In the genomic region with DNA sequence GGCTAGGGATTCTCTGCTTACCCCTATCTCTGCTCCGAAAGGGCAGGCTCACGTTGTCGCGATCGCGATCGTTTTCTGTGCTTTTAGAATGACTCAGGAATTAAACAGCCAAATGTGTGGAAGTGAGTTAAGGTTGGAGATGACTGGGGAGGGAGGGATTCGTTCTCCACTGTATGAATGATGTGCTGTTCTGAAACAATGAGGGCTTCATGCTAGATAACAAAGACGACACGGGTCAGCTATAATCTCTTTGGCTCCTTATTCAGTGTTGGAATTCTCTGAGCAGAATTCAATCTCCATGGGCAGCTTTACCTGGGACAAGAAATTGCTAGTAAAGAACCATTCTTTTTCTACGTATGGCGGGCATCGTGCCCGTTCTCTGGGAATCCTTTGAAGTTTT, we compare ENCODE assay signal across 15 mouse cellular contexts. TPM values are rescaled to one million over a fixed set of nuclear protein-coding genes. Genes with fewer than 3 reads are reported as not detected.
A peak's percentile ranks its signal among the peaks of the same experiment; 100 is the strongest.
DNase-seq lines count a peak whose midpoint lies in the region; ATAC-seq and TF ChIP-seq lines count a peak whose summit lies in the region.
"Had no signal": no experiment of that assay in that cellular context is flagged by ENCODE, and none has a peak within 500 bp of the region (broad histone marks: within the 10 kb centered on the region; RNA-seq: fewer than 3 reads in every experiment).

No protein-coding gene starts in this region.

- 49% methylated on average over 14 of the region's 14 CpGs for WGBS in heart, embryonic 12.5 days
- WGBS in midbrain, embryonic 12.5 days = 37% methylated on average over 14 of the region's 14 CpGs
- WGBS in midbrain, postnatal 0 days = 27% methylated on average over 14 of the region's 14 CpGs
- 37% methylated on average over 14 of the region's 14 CpGs for WGBS in hindbrain, embryonic 16.5 days

- DNase-seq in heart, adult 9 months (ENCODE audit: low spot score in 2 of 2) = no peak
- no peak for DNase-seq in midbrain, postnatal 0 days (ENCODE audit: low spot score)
- peak; percentile 31 for DNase-seq in telencephalon, adult 2 months (ENCODE audit: low read depth, low spot score)
- no peak for DNase-seq in urinary bladder, postnatal 36 days (ENCODE audit: low spot score in 2 of 2)
- DNase-seq: adrenal gland, adult 2 months; cerebellum, adult 2 months; gastrocnemius, postnatal 36 days; lung, adult 18-20 months; lung, postnatal 36 days; thymus, adult 18-20 months had no signal

- no peaks in the 10 kb centered on the region for H3K9me3 ChIP-seq in heart, embryonic 12.5 days (replicated peaks)
- no peaks in the 10 kb centered on the region for H3K9me3 ChIP-seq in midbrain, embryonic 12.5 days
- H3K9me3 ChIP-seq in midbrain, postnatal 0 days (ENCODE audit: low read length) = no peaks in the 10 kb centered on the region
- H3K9me3 ChIP-seq in hindbrain, embryonic 16.5 days (ENCODE audit: control insufficient read depth, low read length) = no peaks in the 10 kb centered on the region
- H3K9me3 ChIP-seq: embryonic facial prominence, embryonic 15.5 days had no signal

- no peak overlapping the region for H3K4me3 ChIP-seq in heart, embryonic 12.5 days
- H3K4me3 ChIP-seq in midbrain, embryonic 12.5 days = no peak overlapping the region
- no peak overlapping the region for H3K4me3 ChIP-seq in midbrain, postnatal 0 days (ENCODE audit: low read depth, low read length)
- H3K4me3 ChIP-seq in hindbrain, embryonic 16.5 days (ENCODE audit: low read length) = no peak overlapping the region
- H3K4me3 ChIP-seq: embryonic facial prominence, embryonic 15.5 days had no signal

- H3K4me2 ChIP-seq in heart, embryonic 12.5 days = 0 out of 2 replicates have a peak overlapping the region, but pooled peaks have one; percentile 3
- H3K4me2 ChIP-seq in midbrain, embryonic 12.5 days (replicated peaks) = peak overlapping the region; percentile 18
- no peak overlapping the region for H3K4me2 ChIP-seq in midbrain, postnatal 0 days (ENCODE audit: low read depth, low read length, poor library complexity, severe bottlenecking)
- peak overlapping the region; percentile 8 for H3K4me2 ChIP-seq in hindbrain, embryonic 16.5 days (ENCODE audit: low read length)
- H3K4me2 ChIP-seq: embryonic facial prominence, embryonic 15.5 days had no signal

- no peaks in the 10 kb centered on the region for H3K4me1 ChIP-seq in heart, embryonic 12.5 days (replicated peaks)
- peaks cover 7% of the 10 kb centered on the region; the same call in 1 of the 2 replicates for H3K4me1 ChIP-seq in midbrain, embryonic 12.5 days
- no peaks in the 10 kb centered on the region for H3K4me1 ChIP-seq in midbrain, postnatal 0 days (ENCODE audit: insufficient read depth, low read length)
- no peaks in the 10 kb centered on the region for H3K4me1 ChIP-seq in hindbrain, embryonic 16.5 days (ENCODE audit: control insufficient read depth, insufficient read depth, low read depth, low read length)
- H3K4me1 ChIP-seq: embryonic facial prominence, embryonic 15.5 days had no signal

- H3K27me3 ChIP-seq in heart, embryonic 12.5 days (replicated peaks) = no peaks in the 10 kb centered on the region
- H3K27me3 ChIP-seq in midbrain, embryonic 12.5 days = peaks cover 4% of the 10 kb centered on the region
- H3K27me3 ChIP-seq in midbrain, postnatal 0 days (ENCODE audit: insufficient read depth, low read length) = no peaks in the 10 kb centered on the region
- H3K27me3 ChIP-seq in hindbrain, embryonic 16.5 days (replicated peaks; ENCODE audit: control insufficient read depth, insufficient read depth, low read length) = no peaks in the 10 kb centered on the region
- H3K27me3 ChIP-seq: embryonic facial prominence, embryonic 15.5 days had no signal

- H3K27ac ChIP-seq in heart, embryonic 12.5 days (ENCODE audit: poor library complexity, severe bottlenecking) = no peak overlapping the region
- no peak overlapping the region for H3K27ac ChIP-seq in midbrain, embryonic 12.5 days (replicated peaks)
- no peak overlapping the region for H3K27ac ChIP-seq in midbrain, postnatal 0 days (ENCODE audit: low read depth, low read length)
- H3K27ac ChIP-seq in hindbrain, embryonic 16.5 days (ENCODE audit: low read depth, low read length) = no peak overlapping the region
- H3K27ac ChIP-seq: embryonic facial prominence, embryonic 15.5 days had no signal

- TF ChIP-seq CTCF in midbrain, postnatal 0 days (IDR thresholded peaks at IDR 0.05) = no peak

- H3K9ac ChIP-seq in heart, embryonic 12.5 days = no peak overlapping the region
- no peak overlapping the region for H3K9ac ChIP-seq in midbrain, embryonic 12.5 days (replicated peaks)
- no peak overlapping the region for H3K9ac ChIP-seq in midbrain, postnatal 0 days (replicated peaks; ENCODE audit: low read length, poor library complexity, severe bottlenecking)
- no peak overlapping the region for H3K9ac ChIP-seq in hindbrain, embryonic 16.5 days (ENCODE audit: low read depth, low read length)
- H3K9ac ChIP-seq: embryonic facial prominence, embryonic 15.5 days had no signal

- no peak for ATAC-seq in heart, embryonic 12.5 days (ENCODE audit: insufficient number of reproducible peaks, low FRiP score)
- ATAC-seq in midbrain, embryonic 12.5 days (ENCODE audit: low FRiP score, low read depth) = no peak
- ATAC-seq in midbrain, postnatal 0 days (ENCODE audit: low FRiP score) = no peak
- ATAC-seq in hindbrain, embryonic 16.5 days = no peak
- ATAC-seq: inflammation-experienced regulatory T-cells, adult 6 months had no signal

- no peaks in the 10 kb centered on the region for H3K36me3 ChIP-seq in heart, embryonic 12.5 days
- no peaks in the 10 kb centered on the region for H3K36me3 ChIP-seq in midbrain, embryonic 12.5 days
- H3K36me3 ChIP-seq in midbrain, postnatal 0 days (ENCODE audit: insufficient read depth, low read length) = no peaks in the 10 kb centered on the region
- no peaks in the 10 kb centered on the region for H3K36me3 ChIP-seq in hindbrain, embryonic 16.5 days (ENCODE audit: control insufficient read depth, insufficient read depth, low read length)
- H3K36me3 ChIP-seq: embryonic facial prominence, embryonic 15.5 days had no signal

RNA-seq across cellular contexts. Expression of a gene that starts 6.1 kb away (rescaled TPM):
- polyA plus RNA-seq in heart, embryonic 12.5 days (2016; fragmentation: Nextera tagmentation; extraction: Ambion mirVana) = 7.3 and 8.0 TPM in 2 replicates
- polyA plus RNA-seq in midbrain, embryonic 12.5 days (2016; fragmentation: Nextera tagmentation; extraction: Ambion mirVana) = 2.0 and 2.2 TPM in 2 replicates
- total RNA-seq in midbrain, postnatal 0 days (2014; rRNA removed) = 3.5 and 6.3 TPM in 2 replicates
- polyA plus RNA-seq in midbrain, postnatal 0 days (2015; fragmentation: Nextera tagmentation; extraction: Ambion mirVana) = 3.0 and 3.5 TPM in 2 replicates
- polyA plus RNA-seq in hindbrain, embryonic 16.5 days (2015; fragmentation: Nextera tagmentation; extraction: Ambion mirVana) = 3.8 and 4.2 TPM in 2 replicates
